In the genomic region with DNA sequence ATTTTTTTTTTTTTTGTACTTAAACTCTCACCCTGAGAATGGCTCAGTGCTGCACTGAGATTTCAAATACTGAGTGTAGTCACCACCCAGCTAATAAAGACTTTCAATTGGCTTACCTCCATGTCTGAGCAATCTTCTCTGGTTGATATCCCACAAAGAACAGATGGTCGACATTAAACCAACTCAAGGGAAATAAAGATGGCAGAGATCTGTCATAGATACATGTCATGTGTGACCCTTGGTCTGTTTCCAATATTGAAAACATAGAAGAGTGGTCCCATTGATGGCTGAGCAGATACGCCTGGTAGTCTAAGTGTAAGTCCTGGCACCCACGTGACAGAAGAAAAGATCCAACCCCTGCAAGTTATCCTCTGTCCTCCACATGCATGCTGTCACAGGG, we compare ENCODE assay signal across 19 mouse cellular contexts.
DNase-seq lines count a peak whose midpoint lies in the region; ATAC-seq and TF ChIP-seq lines count a peak whose summit lies in the region.
"Had no signal": no experiment of that assay in that cellular context is flagged by ENCODE, and none has a peak within 500 bp of the region (broad histone marks: within the 10 kb centered on the region; RNA-seq: fewer than 3 reads in every experiment).

No protein-coding gene starts in this region.

- no peak overlapping the region for H3K4me2 ChIP-seq in hindbrain, postnatal 0 days (ENCODE audit: low read depth, low read length)
- no peak overlapping the region for H3K4me2 ChIP-seq in hindbrain, embryonic 11.5 days (replicated peaks; ENCODE audit: low read depth, low read length)
- H3K4me2 ChIP-seq in midbrain, postnatal 0 days (ENCODE audit: low read depth, low read length, poor library complexity, severe bottlenecking): no peak overlapping the region
- H3K4me2 ChIP-seq: forebrain, embryonic 12.5 days had no signal

- H3K9me3 ChIP-seq in hindbrain, postnatal 0 days (ENCODE audit: low read length): no peaks in the 10 kb centered on the region
- H3K9me3 ChIP-seq in hindbrain, embryonic 11.5 days (ENCODE audit: control insufficient read depth, low read length): no peaks in the 10 kb centered on the region
- no peaks in the 10 kb centered on the region for H3K9me3 ChIP-seq in midbrain, postnatal 0 days (ENCODE audit: low read length)
- H3K9me3 ChIP-seq in midbrain, embryonic 10.5 days (replicated peaks): no peaks in the 10 kb centered on the region
- H3K9me3 ChIP-seq: embryonic facial prominence, embryonic 10.5 days; embryonic facial prominence, embryonic 13.5 days; forebrain, embryonic 12.5 days; forebrain, embryonic 15.5 days had no signal

- no peaks in the 10 kb centered on the region for H3K36me3 ChIP-seq in hindbrain, postnatal 0 days (ENCODE audit: insufficient read depth, low read length)
- no peaks in the 10 kb centered on the region for H3K36me3 ChIP-seq in hindbrain, embryonic 11.5 days (ENCODE audit: control insufficient read depth, insufficient read depth, low read length)
- no peaks in the 10 kb centered on the region for H3K36me3 ChIP-seq in midbrain, postnatal 0 days (ENCODE audit: insufficient read depth, low read length)
- no peaks in the 10 kb centered on the region for H3K36me3 ChIP-seq in midbrain, embryonic 10.5 days
- H3K36me3 ChIP-seq: embryonic facial prominence, embryonic 10.5 days; embryonic facial prominence, embryonic 13.5 days; forebrain, embryonic 12.5 days; forebrain, embryonic 15.5 days had no signal

- DNase-seq in heart, adult 11 months: peak; percentile 29
- DNase-seq in heart, adult 18-20 months: no peak
- peak; percentile 51 for DNase-seq in hindbrain, postnatal 0 days (ENCODE audit: low spot score)
- no peak for DNase-seq in hindbrain, embryonic 11.5 days (ENCODE audit: low spot score)
- peak; percentile 39 for DNase-seq in midbrain, postnatal 0 days (ENCODE audit: low spot score)
- DNase-seq in midbrain, embryonic 10.5 days (ENCODE audit: low spot score): no peak
- DNase-seq: adrenal gland, adult 8-10 months; adrenal gland, postnatal 25 days; cerebellum, adult 11-12 months; cerebellum, adult 8-10 months; cerebellum, postnatal 36 days; embryo, embryonic 11 days; gastrocnemius, postnatal 25 days had no signal

- TF ChIP-seq CTCF in hindbrain, postnatal 0 days (IDR thresholded peaks at IDR 0.05; ENCODE audit: low read depth): no peak
- no peak for TF ChIP-seq CTCF in midbrain, postnatal 0 days (IDR thresholded peaks at IDR 0.05)

- WGBS in hindbrain, postnatal 0 days: 68% methylated on average over 3 of the region's 3 CpGs
- 92% methylated on average over 3 of the region's 3 CpGs for WGBS in hindbrain, embryonic 11.5 days
- WGBS in midbrain, postnatal 0 days: 81% methylated on average over 3 of the region's 3 CpGs
- WGBS in midbrain, embryonic 10.5 days: 86% methylated on average over 3 of the region's 3 CpGs

- no peak overlapping the region for H3K27ac ChIP-seq in hindbrain, postnatal 0 days
- H3K27ac ChIP-seq in hindbrain, embryonic 11.5 days (ENCODE audit: low read depth, low read length): no peak overlapping the region
- H3K27ac ChIP-seq in midbrain, postnatal 0 days (ENCODE audit: low read depth, low read length): no peak overlapping the region
- H3K27ac ChIP-seq in midbrain, embryonic 10.5 days (replicated peaks): no peak overlapping the region
- H3K27ac ChIP-seq: embryonic facial prominence, embryonic 10.5 days; embryonic facial prominence, embryonic 13.5 days; forebrain, embryonic 12.5 days; forebrain, embryonic 15.5 days had no signal

- H3K4me1 ChIP-seq in hindbrain, postnatal 0 days (ENCODE audit: insufficient read depth, low read length): no peaks in the 10 kb centered on the region
- H3K4me1 ChIP-seq in hindbrain, embryonic 11.5 days (replicated peaks; ENCODE audit: control insufficient read depth, insufficient read depth, low read length): no peaks in the 10 kb centered on the region
- H3K4me1 ChIP-seq in midbrain, postnatal 0 days (ENCODE audit: insufficient read depth, low read length): no peaks in the 10 kb centered on the region
- peaks cover 6% of the 10 kb centered on the region for H3K4me1 ChIP-seq in midbrain, embryonic 10.5 days
- H3K4me1 ChIP-seq: forebrain, embryonic 15.5 days had no signal

- H3K4me3 ChIP-seq in hindbrain, postnatal 0 days (ENCODE audit: low read length): no peak overlapping the region
- H3K4me3 ChIP-seq in hindbrain, embryonic 11.5 days (ENCODE audit: low read depth, low read length): no peak overlapping the region
- no peak overlapping the region for H3K4me3 ChIP-seq in midbrain, postnatal 0 days (ENCODE audit: low read depth, low read length)
- H3K4me3 ChIP-seq in midbrain, embryonic 10.5 days: no peak overlapping the region
- H3K4me3 ChIP-seq: embryonic facial prominence, embryonic 13.5 days; erythroblast, embryonic 14.5 days; forebrain, embryonic 12.5 days; forebrain, embryonic 15.5 days had no signal

- H3K27me3 ChIP-seq in hindbrain, postnatal 0 days (ENCODE audit: insufficient read depth, low read length): no peaks in the 10 kb centered on the region
- no peaks in the 10 kb centered on the region for H3K27me3 ChIP-seq in hindbrain, embryonic 11.5 days (ENCODE audit: control insufficient read depth, insufficient read depth, low read length)
- no peaks in the 10 kb centered on the region for H3K27me3 ChIP-seq in midbrain, postnatal 0 days (ENCODE audit: insufficient read depth, low read length)
- H3K27me3 ChIP-seq in midbrain, embryonic 10.5 days (ENCODE audit: low read depth, poor library complexity, severe bottlenecking): no peaks in the 10 kb centered on the region
- H3K27me3 ChIP-seq: embryonic facial prominence, embryonic 13.5 days; forebrain, embryonic 12.5 days; forebrain, embryonic 15.5 days had no signal

- peak; percentile 50 for ATAC-seq in hindbrain, postnatal 0 days
- no peak for ATAC-seq in hindbrain, embryonic 11.5 days (ENCODE audit: low FRiP score)
- no peak for ATAC-seq in midbrain, postnatal 0 days (ENCODE audit: low FRiP score)
- ATAC-seq: activated CD4-positive, CD25-positive, alpha-beta regulatory T cell, adult 4 months had no signal

- no peak overlapping the region for H3K9ac ChIP-seq in hindbrain, postnatal 0 days (replicated peaks; ENCODE audit: low read length)
- H3K9ac ChIP-seq in hindbrain, embryonic 11.5 days (ENCODE audit: low read depth, low read length): no peak overlapping the region
- no peak overlapping the region for H3K9ac ChIP-seq in midbrain, postnatal 0 days (replicated peaks; ENCODE audit: low read length, poor library complexity, severe bottlenecking)
- H3K9ac ChIP-seq: embryonic facial prominence, embryonic 13.5 days; forebrain, embryonic 12.5 days; forebrain, embryonic 15.5 days had no signal

Comparison
In these comparisons a context has a peak if more than half of its experiments do, and no peak if none do; other contexts are left out.
1. DNase-seq: peak in heart, adult 11 months (single experiment), hindbrain, postnatal 0 days (single experiment) and midbrain, postnatal 0 days (single experiment); none in heart, adult 18-20 months (0 of 2), hindbrain, embryonic 11.5 days (single experiment) and midbrain, embryonic 10.5 days (single experiment).